Mouse (Mus musculus) embryo, embryonic 11 days (tissue): ENCODE results near the gene Sf3b2.
"Not testable (repeated sequence)": the region's sequence is repeated elsewhere in the genome, so short reads cannot be mapped to it uniquely, and the experiment has no call there.

Source experiments
- DNase-seq: peaks from one replicate; pipeline ENCODE4 v3.0.0-alpha.2; 2015

Sf3b2 gene

DNA sequence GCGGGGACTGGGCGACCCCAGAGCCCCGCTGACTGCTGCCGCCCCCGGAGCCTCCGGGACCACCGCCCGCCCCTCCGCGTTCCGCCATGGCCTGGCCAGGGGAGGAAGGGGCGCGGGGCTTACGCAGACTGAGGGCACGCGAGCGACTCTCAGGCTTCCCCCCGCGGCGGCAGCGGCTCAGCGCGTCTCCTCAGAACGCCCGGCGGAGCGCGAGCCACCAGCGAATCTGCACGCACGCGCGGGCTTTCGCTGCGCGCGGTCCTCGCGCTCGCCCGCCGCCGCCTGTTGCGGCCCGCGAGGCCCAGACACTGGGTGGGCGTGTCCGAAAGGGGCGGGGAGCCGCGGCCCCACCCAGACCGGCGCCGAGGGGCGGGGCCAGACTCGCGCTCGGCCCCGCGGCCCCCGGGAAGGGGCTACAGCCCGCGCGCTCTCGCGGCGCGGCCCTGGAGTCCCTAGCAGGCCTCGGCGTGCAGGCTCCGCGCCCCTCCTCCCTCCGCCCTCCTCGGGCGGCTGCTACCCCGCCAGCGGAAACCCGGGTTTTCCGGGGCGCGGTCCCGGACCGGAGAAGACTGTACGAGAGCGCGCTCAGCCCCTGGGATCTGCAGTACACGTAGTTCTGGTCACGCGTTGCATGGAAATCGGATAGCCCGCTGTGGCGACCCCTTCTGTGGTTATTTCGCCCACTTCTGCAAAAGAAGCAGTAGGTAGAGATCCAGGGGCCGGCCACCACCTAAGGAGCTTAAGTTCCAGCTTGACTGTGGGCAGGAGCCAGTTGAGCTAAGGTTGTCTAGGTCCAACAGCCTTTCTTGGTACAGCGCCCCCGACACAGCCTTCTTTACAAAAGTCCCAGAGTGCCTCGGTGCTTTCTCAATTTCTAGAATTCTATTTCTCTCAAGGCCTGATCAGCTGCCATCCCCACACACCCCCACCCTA, 22.2 kb downstream of the Sf3b2 start, which contains the start of gene Pacs1:
TSS of gene Pacs1 (minus strand) at position 319 of the 933 bp plus-strand sequence.
- DNase-seq: peak; percentile 97

DNA sequence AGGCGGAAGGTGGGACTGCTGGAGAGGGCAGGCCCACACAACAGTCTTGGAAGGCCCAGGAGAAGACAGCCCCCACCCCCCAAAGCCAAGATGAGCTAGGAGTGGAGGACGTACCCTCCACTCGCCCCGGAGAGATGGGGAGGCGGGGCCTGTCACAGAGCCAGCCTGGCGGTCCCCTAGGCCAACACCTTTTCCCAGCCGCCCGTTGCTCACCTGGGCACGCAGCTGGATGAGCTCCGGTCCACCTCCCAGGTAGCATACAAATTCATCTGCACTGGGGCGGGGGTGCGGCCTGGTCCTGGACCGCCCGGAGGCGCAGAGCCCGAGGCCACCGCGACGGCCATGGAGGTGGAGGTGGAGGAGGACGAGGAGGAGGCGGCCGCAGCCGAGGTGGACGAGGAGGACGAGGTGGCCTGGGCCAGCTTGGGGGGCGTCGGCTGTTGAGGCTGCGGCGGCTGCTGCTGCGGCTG, 22.9 kb downstream of the Sf3b2 start:
- peak; percentile 65 for DNase-seq

DNA sequence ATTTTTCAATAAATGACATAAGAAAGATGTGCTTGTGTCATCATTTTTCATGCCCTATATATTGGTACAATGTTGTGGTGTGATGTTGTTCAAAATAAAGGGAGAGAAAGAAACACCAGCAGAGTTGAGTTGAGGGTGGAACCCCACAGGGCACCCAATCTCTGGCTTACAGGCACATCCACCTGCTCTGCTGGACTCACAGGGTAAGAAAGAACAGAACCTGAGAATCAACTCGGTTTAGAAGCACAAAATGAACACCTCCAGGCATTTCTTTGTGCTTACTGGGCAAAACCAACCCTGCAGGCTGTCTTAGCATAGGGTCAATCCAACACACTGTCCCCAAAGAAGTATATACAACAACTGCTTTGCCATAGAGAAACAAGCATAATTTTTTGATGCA, 23.8 kb downstream of the Sf3b2 start:
- no peak for DNase-seq

DNA sequence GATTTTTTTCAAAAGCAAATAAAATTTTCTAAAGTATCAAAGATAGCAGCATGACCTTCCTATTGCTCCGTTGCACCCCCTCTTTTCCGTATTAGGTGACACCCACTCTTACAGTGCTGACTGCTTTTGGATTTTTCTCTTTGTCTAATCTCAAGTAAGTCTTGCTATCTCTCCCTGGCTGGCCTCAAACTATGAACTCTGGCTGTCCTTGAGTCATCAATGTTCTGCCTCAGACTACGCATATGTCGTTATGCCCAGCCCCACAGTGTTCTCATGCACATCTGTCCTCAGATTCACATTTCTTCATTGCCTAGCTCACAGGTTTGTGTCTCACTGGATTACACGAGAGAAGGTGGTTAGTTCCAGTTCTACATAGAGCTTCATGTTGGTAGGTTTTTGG, 25.9 kb downstream of the Sf3b2 start:
- DNase-seq: no peak

DNA sequence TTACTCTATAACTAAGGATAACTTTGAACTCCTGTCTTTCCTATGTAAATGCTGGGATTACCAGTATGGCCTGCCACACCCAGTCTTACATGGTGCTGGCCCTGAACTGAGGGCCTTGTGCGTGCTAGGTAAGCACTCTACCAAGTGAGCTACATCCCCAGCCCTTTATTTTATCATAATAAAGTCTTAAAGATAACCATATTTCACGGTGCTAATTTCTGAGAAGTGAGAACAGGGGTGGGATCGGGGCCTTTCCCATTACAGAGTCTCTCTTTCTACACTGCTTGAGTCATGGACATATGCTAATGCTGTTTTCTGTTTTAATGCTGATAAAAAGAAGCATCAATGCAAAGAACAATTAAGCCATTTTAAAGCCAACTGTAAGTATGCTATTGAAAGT, 26.4 kb downstream of the Sf3b2 start:
- DNase-seq: no peak

DNA sequence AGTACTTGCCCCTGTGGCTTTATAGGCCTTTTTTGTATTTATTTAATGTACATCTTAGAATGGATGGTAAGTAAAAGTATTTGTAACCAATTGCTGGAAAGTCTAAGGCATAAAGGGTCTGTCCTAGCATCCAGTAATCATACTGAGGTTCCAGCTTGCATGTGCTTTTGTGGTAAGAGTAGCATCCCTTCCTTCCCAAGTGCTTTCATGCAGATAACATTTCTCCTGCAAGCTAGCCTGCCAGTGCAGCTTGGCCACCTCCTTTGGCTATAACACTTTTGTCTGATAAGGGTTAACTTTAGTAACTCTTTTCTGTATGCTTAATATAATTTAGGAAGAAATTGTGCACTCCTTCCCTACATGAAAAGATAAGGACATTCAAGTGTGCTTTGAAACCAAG, 27.2 kb downstream of the Sf3b2 start:
- no peak for DNase-seq

DNA sequence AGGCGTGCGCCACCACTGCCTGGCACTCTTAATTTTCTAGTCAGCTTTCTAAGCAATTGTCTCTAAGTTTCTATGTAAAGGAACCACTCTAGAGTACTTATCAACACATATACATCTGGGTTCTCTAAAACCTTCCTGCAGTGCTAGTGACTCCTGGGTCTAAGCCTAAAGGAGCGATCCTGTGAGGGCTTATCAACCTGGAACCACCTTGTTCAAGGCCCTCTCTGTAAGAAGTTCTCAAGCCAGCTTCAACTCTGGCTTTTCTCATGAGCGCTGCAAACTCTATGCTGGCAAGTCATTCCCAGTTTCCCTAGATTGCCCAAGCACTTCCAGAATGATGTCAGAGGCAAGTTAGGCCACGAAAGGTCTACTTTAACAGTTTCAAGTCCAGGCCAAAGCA, 28.2 kb downstream of the Sf3b2 start:
- no peak for DNase-seq

DNA sequence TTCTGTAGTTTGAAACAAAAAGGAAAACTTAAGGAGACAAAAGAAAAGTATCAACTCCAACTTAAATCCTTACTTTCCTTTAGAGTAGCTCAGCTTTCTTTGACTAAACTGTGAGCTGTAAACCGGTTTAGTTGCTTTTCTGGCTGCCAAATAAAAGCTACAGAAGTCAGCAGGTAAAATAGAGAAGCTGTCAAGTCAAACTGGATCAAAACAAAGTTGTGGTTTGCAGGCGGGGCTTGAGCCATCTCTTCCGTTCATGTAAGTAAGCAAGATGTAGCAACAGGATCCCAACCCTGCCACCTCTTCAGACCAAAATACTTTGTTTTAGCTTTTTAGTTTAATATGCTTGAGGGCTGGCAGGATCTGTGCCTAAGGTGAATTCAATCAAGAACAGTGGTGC, 38.1 kb downstream of the Sf3b2 start:
- DNase-seq: no peak

DNA sequence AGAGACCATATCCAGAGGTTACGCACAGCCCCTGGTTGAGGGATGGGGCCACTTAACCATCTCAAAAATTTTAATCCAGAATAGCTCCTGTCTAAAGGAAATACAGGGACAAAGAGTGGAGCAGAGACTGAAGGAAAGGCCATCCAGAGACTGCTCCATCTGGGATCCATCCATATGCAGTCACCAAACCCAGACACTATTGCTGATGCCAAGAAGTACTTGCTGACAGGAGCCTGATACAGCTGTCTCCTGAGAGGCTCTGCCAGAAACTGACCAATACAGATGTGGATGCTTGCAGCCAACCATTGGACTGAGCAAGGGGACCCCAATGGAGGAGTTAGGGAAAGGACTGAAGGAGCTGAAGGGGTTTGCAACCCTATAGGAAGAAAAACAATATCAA, 58.3 kb downstream of the Sf3b2 start:
- not testable (repeated sequence) for DNase-seq

DNA sequence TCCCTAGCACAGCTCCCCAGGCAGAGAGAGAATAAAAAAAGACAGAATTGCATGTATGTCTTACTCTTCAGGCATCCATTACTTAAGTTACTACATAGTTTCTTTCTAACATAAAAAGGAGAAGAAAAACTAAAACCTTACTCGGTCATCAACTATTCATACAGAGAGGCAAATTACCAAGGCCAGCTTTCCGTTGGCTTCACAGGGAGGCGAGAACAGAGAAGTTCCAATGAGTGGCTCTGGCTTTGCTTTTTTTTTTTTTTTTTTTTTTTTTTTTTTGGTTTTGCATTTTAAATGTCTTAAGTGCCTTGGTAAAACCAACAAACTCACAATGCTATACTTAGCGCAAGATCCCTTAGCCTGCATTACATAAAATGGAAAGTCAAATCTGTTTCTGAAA, 62.6 kb downstream of the Sf3b2 start:
- no peak for DNase-seq

DNA sequence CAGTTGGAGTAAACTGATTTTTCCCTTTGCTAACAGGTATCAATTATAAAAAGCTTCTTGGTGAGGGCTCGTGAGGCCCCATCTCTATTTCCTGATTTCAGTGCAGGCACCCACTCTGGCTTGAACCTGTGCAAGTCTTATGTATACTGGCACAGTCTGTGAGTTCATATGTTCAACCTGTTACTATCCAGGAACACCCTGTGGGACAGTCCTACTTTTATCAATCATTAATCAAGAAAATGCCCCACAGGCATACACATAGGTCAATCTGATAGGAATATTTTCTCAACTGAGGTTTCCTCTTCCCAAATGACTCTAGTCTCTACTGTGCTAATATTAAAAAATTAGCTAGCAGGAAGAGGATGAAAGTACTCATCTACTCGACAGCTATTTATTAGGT, 65.1 kb downstream of the Sf3b2 start:
- DNase-seq: no peak

DNA sequence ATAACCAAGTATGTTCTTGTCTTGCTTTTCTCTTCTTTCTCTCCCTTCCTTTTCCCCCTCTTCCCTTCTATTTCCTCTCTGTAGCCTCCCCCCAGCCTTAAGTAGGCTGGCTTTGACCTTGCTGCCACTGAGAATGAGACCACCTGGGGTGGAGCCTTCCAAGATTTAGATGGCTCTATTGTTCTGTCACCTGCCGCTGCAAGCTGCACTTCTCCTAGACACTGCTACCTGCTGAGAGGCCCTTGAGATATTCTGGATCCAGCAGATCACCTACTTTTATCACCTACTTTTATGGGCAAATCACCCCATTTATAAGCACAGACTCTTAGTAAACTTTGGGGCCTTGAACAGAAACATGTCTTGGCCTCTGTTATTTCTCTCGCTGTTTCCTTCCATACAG, 70.6 kb downstream of the Sf3b2 start:
- no peak for DNase-seq

DNA sequence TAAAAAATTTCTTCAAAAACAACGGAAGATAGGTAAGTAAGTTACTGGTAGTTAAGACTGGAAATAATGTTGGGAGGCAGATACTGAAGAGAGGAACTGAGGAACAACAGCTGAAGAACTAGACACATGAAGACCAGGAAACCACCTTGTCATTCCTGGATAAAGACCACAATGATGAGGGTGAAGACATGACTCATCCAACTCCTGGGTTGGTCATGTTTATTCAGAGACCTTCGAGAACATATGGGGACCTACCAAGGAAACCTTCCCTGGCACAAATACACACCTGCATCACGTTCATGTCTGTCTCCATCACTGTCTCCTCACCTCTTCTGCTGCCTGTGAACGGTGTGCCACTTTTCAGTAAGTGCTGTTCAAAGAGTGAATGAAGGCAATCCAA, 71.2 kb downstream of the Sf3b2 start:
- no peak for DNase-seq
